Mouse (Mus musculus): ENCODE data around the gene Hdgfl2. TPM values are rescaled to one million over a fixed set of nuclear protein-coding genes. Genes with fewer than 3 reads are reported as not detected.

Gene Hdgfl2
- polyA plus RNA-seq, 1 experiment from 2014 or later: 119 TPM

GRCm38 (mm10) chr17:56124377-56125275, 45.2 kb downstream of the Hdgfl2 start:
- Histone ChIP-seq H3K4me3 (ENCODE audit: low read depth, low read length) (peak overlapping the region; percentile 42), H3K9ac (ENCODE audit: low read depth, low read length) (0 out of 2 replicates have a peak overlapping the region, but pooled peaks have one; percentile 17), H3K27ac (ENCODE audit: low read depth, low read length) (no peak overlapping the region), H3K4me1 (replicated peaks; ENCODE audit: control insufficient read depth, insufficient read depth, low read length) (peaks cover 4% of the 10 kb centered on the region; the same call in 1 of the 2 replicates), H3K9me3 (ENCODE audit: control insufficient read depth, low read length) (peaks cover 7% of the 10 kb centered on the region), H3K4me2 (peak overlapping the region; percentile 65), H3K36me3 (ENCODE audit: control insufficient read depth, insufficient read depth, low read length) (no peaks in the 10 kb centered on the region), H3K27me3 (replicated peaks; ENCODE audit: control insufficient read depth, insufficient read depth, low read length) (peaks cover 56% of the 10 kb centered on the region)
- no peak for DNase-seq (ENCODE audit: low spot score)
- 22% methylated on average over 59 of the region's 59 CpGs for WGBS
- ATAC-seq (replicated peaks; ENCODE audit: low FRiP score): no peak

- no peaks in the 10 kb centered on the region for H3K36me3 ChIP-seq (ENCODE audit: control insufficient read depth, insufficient read depth, low read length)
- H3K4me3 ChIP-seq (ENCODE audit: low read depth, low read length): no peak overlapping the region
- 81% methylated on average over 4 of the region's 4 CpGs for WGBS
- DNase-seq (ENCODE audit: low spot score) (no peak), ATAC-seq (replicated peaks; ENCODE audit: low FRiP score) (no peak)
- peaks cover 7% of the 10 kb centered on the region for H3K9me3 ChIP-seq (ENCODE audit: control insufficient read depth, low read length)
- no peak overlapping the region for H3K27ac ChIP-seq (ENCODE audit: low read depth, low read length)
- H3K9ac ChIP-seq (ENCODE audit: low read depth, low read length): no peak overlapping the region
- no peak overlapping the region for H3K4me2 ChIP-seq
- H3K27me3 ChIP-seq (replicated peaks; ENCODE audit: control insufficient read depth, insufficient read depth, low read length): peaks cover 50% of the 10 kb centered on the region
- no peaks in the 10 kb centered on the region; the same call in 1 of the 2 replicates for H3K4me1 ChIP-seq (replicated peaks; ENCODE audit: control insufficient read depth, insufficient read depth, low read length)
These were observed 45.8 kb downstream of the Hdgfl2 start for GRCm38 (mm10) chr17:56125276-56125630.

- Histone ChIP-seq H3K4me1 (replicated peaks; ENCODE audit: control insufficient read depth, insufficient read depth, low read length) (no peaks in the 10 kb centered on the region), H3K9ac (ENCODE audit: low read depth, low read length) (no peak overlapping the region), H3K4me2 (no peak overlapping the region), H3K36me3 (ENCODE audit: control insufficient read depth, insufficient read depth, low read length) (no peaks in the 10 kb centered on the region), H3K4me3 (ENCODE audit: low read depth, low read length) (no peak overlapping the region), H3K9me3 (ENCODE audit: control insufficient read depth, low read length) (peaks cover 7% of the 10 kb centered on the region), H3K27me3 (replicated peaks; ENCODE audit: control insufficient read depth, insufficient read depth, low read length) (peaks cover 40% of the 10 kb centered on the region), H3K27ac (ENCODE audit: low read depth, low read length) (no peak overlapping the region)
- WGBS: 79% methylated on average over 11 of the region's 11 CpGs
- DNase-seq (ENCODE audit: low spot score) (no peak), ATAC-seq (replicated peaks; ENCODE audit: low FRiP score) (no peak)
These were observed 46.7 kb downstream of the Hdgfl2 start for GRCm38 (mm10) chr17:56126175-56126574.

GRCm38 (mm10) chr17:56128246-56128645, 48.8 kb downstream of the Hdgfl2 start:
- no peaks in the 10 kb centered on the region for H3K9me3 ChIP-seq (ENCODE audit: control insufficient read depth, low read length)
- WGBS: 75% methylated on average over 15 of the region's 15 CpGs
- no peak for DNase-seq (ENCODE audit: low spot score)

GRCm38 (mm10) chr17:56131136-56131535, 51.7 kb downstream of the Hdgfl2 start:
- 92% methylated on average over 10 of the region's 10 CpGs for WGBS
- H3K4me1 ChIP-seq (replicated peaks; ENCODE audit: control insufficient read depth, insufficient read depth, low read length): peaks cover 21% of the 10 kb centered on the region
- H3K36me3 ChIP-seq (ENCODE audit: control insufficient read depth, insufficient read depth, low read length): no peaks in the 10 kb centered on the region
- H3K27me3 ChIP-seq (replicated peaks; ENCODE audit: control insufficient read depth, insufficient read depth, low read length): no peaks in the 10 kb centered on the region
- no peaks in the 10 kb centered on the region for H3K9me3 ChIP-seq (ENCODE audit: control insufficient read depth, low read length)
- H3K4me3 ChIP-seq (ENCODE audit: low read depth, low read length): no peak overlapping the region
- H3K27ac ChIP-seq (ENCODE audit: low read depth, low read length): no peak overlapping the region
- H3K4me2 ChIP-seq: no peak overlapping the region
- ATAC-seq (replicated peaks; ENCODE audit: low FRiP score) (no peak), DNase-seq (ENCODE audit: low spot score) (no peak)
- H3K9ac ChIP-seq (ENCODE audit: low read depth, low read length): no peak overlapping the region

More at GRCm38 (mm10) chr17:56128246-56128645, 48.8 kb downstream of the Hdgfl2 start:
- Histone ChIP-seq H3K4me2 (no peak overlapping the region), H3K4me1 (replicated peaks; ENCODE audit: control insufficient read depth, insufficient read depth, low read length) (peaks cover 3% of the 10 kb centered on the region; the same call in 1 of the 2 replicates), H3K27me3 (replicated peaks; ENCODE audit: control insufficient read depth, insufficient read depth, low read length) (peaks cover 20% of the 10 kb centered on the region), H3K9ac (ENCODE audit: low read depth, low read length) (no peak overlapping the region), H3K27ac (ENCODE audit: low read depth, low read length) (no peak overlapping the region), H3K36me3 (ENCODE audit: control insufficient read depth, insufficient read depth, low read length) (no peaks in the 10 kb centered on the region), H3K4me3 (ENCODE audit: low read depth, low read length) (no peak overlapping the region)
- no peak for ATAC-seq (replicated peaks; ENCODE audit: low FRiP score)

GRCm38 (mm10) chr17:56131814-56132213, 52.4 kb downstream of the Hdgfl2 start:
- DNase-seq (ENCODE audit: low spot score): no peak
- H3K9ac ChIP-seq (ENCODE audit: low read depth, low read length): no peak overlapping the region
- no peaks in the 10 kb centered on the region for H3K27me3 ChIP-seq (replicated peaks; ENCODE audit: control insufficient read depth, insufficient read depth, low read length)
- H3K4me1 ChIP-seq (replicated peaks; ENCODE audit: control insufficient read depth, insufficient read depth, low read length): peaks cover 21% of the 10 kb centered on the region
- WGBS: 42% methylated on average over 7 of the region's 7 CpGs
- no peaks in the 10 kb centered on the region for H3K9me3 ChIP-seq (ENCODE audit: control insufficient read depth, low read length)
- H3K36me3 ChIP-seq (ENCODE audit: control insufficient read depth, insufficient read depth, low read length): no peaks in the 10 kb centered on the region
- H3K27ac ChIP-seq (ENCODE audit: low read depth, low read length): no peak overlapping the region
- no peak overlapping the region for H3K4me2 ChIP-seq
- H3K4me3 ChIP-seq (ENCODE audit: low read depth, low read length): no peak overlapping the region
- no peak for ATAC-seq (replicated peaks; ENCODE audit: low FRiP score)

- H3K4me3 ChIP-seq (ENCODE audit: low read depth, low read length): 0 out of 2 replicates have a peak overlapping the region, but pooled peaks have one; percentile 10
- H3K9me3 ChIP-seq (ENCODE audit: control insufficient read depth, low read length): no peaks in the 10 kb centered on the region
- H3K4me1 ChIP-seq (replicated peaks; ENCODE audit: control insufficient read depth, insufficient read depth, low read length): peaks cover 21% of the 10 kb centered on the region
- WGBS: 2% methylated on average over 14 of the region's 14 CpGs
- no peaks in the 10 kb centered on the region for H3K36me3 ChIP-seq (ENCODE audit: control insufficient read depth, insufficient read depth, low read length)
- peak overlapping the region; percentile 43 for H3K4me2 ChIP-seq
- no peaks in the 10 kb centered on the region for H3K27me3 ChIP-seq (replicated peaks; ENCODE audit: control insufficient read depth, insufficient read depth, low read length)
- no peak overlapping the region for H3K9ac ChIP-seq (ENCODE audit: low read depth, low read length)
- DNase-seq (ENCODE audit: low spot score) (peak; percentile 72), ATAC-seq (replicated peaks; ENCODE audit: low FRiP score) (no peak)
- no peak overlapping the region; the same call in 1 of the 2 replicates for H3K27ac ChIP-seq (ENCODE audit: low read depth, low read length)
These were observed 53.2 kb downstream of the Hdgfl2 start for GRCm38 (mm10) chr17:56132661-56133060.

- Histone ChIP-seq H3K4me3 (ENCODE audit: low read depth, low read length) (peak overlapping the region; percentile 54), H3K9me3 (ENCODE audit: control insufficient read depth, low read length) (no peaks in the 10 kb centered on the region), H3K36me3 (ENCODE audit: control insufficient read depth, insufficient read depth, low read length) (no peaks in the 10 kb centered on the region), H3K4me2 (peak overlapping the region; percentile 92), H3K4me1 (replicated peaks; ENCODE audit: control insufficient read depth, insufficient read depth, low read length) (peaks cover 24% of the 10 kb centered on the region), H3K9ac (ENCODE audit: low read depth, low read length) (peak overlapping the region; percentile 35), H3K27ac (ENCODE audit: low read depth, low read length) (peak overlapping the region; percentile 77), H3K27me3 (replicated peaks; ENCODE audit: control insufficient read depth, insufficient read depth, low read length) (peaks cover 5% of the 10 kb centered on the region)
- 9% methylated on average over 18 of the region's 21 CpGs for WGBS
- ATAC-seq (replicated peaks; ENCODE audit: low FRiP score): peak; percentile 70
- DNase-seq (ENCODE audit: low spot score): peak; percentile 73
These were observed 54.3 kb downstream of the Hdgfl2 start for GRCm38 (mm10) chr17:56133457-56134363.
